Mouse (Mus musculus): ENCODE data around the gene Efna1. TPM values are rescaled to one million over a fixed set of nuclear protein-coding genes. Genes with fewer than 3 reads are reported as not detected.
A peak's percentile ranks its signal among the peaks of the same experiment; 100 is the strongest.

Efna1 gene
- polyA plus RNA-seq, 1 experiment from 2014 or later: 174 TPM

GRCm38 (mm10) chr3:89300071-89300470 is 19.1 kb upstream of the Efna1 start:
- peak overlapping the region; percentile 27 for H3K4me2 ChIP-seq (replicated peaks; ENCODE audit: low read depth, low read length)
- no peak overlapping the region for H3K4me3 ChIP-seq (ENCODE audit: low read depth, low read length)
- H3K4me1 ChIP-seq (ENCODE audit: insufficient read depth, low read depth, low read length): no peaks in the 10 kb centered on the region
- H3K27ac ChIP-seq (ENCODE audit: low read length): no peak overlapping the region
- H3K9me3 ChIP-seq (ENCODE audit: low read length): no peaks in the 10 kb centered on the region
- H3K9ac ChIP-seq (replicated peaks; ENCODE audit: low read depth): no peak overlapping the region
- H3K36me3 ChIP-seq (ENCODE audit: insufficient read depth, low read length): no peaks in the 10 kb centered on the region
- no peak for TF ChIP-seq CTCF (IDR thresholded peaks at IDR 0.05)
- peak; percentile 45; the same call in 1 of the 2 replicates for TF ChIP-seq EP300 (IDR thresholded peaks at IDR 0.05)
- ATAC-seq (peak; percentile 69), DNase-seq (ENCODE audit: low spot score) (peak; percentile 72)
- H3K27me3 ChIP-seq (replicated peaks; ENCODE audit: insufficient read depth, low read length): no peaks in the 10 kb centered on the region
- 23% methylated on average over 1 of the region's 1 CpGs for WGBS

GRCm38 (mm10) chr3:89299499-89299898 is 18.6 kb upstream of the Efna1 start:
- Histone ChIP-seq H3K27me3 (replicated peaks; ENCODE audit: insufficient read depth, low read length) (no peaks in the 10 kb centered on the region), H3K4me3 (ENCODE audit: low read depth, low read length) (peak overlapping the region; percentile 3; the same call in 1 of the 2 replicates), H3K4me1 (ENCODE audit: insufficient read depth, low read depth, low read length) (no peaks in the 10 kb centered on the region), H3K9me3 (ENCODE audit: low read length) (no peaks in the 10 kb centered on the region), H3K27ac (ENCODE audit: low read length) (no peak overlapping the region), H3K9ac (replicated peaks; ENCODE audit: low read depth) (no peak overlapping the region; the same call in 1 of the 2 replicates), H3K36me3 (ENCODE audit: insufficient read depth, low read length) (no peaks in the 10 kb centered on the region), H3K4me2 (replicated peaks; ENCODE audit: low read depth, low read length) (peak overlapping the region; percentile 27)
- TF ChIP-seq EP300 (IDR thresholded peaks at IDR 0.05) (no peak), CTCF (IDR thresholded peaks at IDR 0.05) (peak; percentile 19; the same call in 1 of the 2 replicates)
- DNase-seq (ENCODE audit: low spot score): peak; percentile 39
- ATAC-seq: peak; percentile 44
- 3% methylated on average over 14 of the region's 14 CpGs for WGBS

- no peaks in the 10 kb centered on the region for H3K36me3 ChIP-seq (ENCODE audit: insufficient read depth, low read length)
- no peaks in the 10 kb centered on the region for H3K27me3 ChIP-seq (replicated peaks; ENCODE audit: insufficient read depth, low read length)
- H3K4me1 ChIP-seq (ENCODE audit: insufficient read depth, low read depth, low read length): no peaks in the 10 kb centered on the region
- no peaks in the 10 kb centered on the region for H3K9me3 ChIP-seq (ENCODE audit: low read length)
- TF ChIP-seq CTCF (IDR thresholded peaks at IDR 0.05) (no peak), EP300 (IDR thresholded peaks at IDR 0.05) (no peak)
- ATAC-seq (no peak), DNase-seq (ENCODE audit: low spot score) (no peak)
- H3K4me3 ChIP-seq (ENCODE audit: low read depth, low read length): no peak overlapping the region
- no peak overlapping the region for H3K27ac ChIP-seq (ENCODE audit: low read length)
- H3K4me2 ChIP-seq (replicated peaks; ENCODE audit: low read depth, low read length): 0 out of 2 replicates have a peak overlapping the region, but pooled peaks have one; percentile 27
- no peak overlapping the region for H3K9ac ChIP-seq (replicated peaks; ENCODE audit: low read depth)
- 79% methylated on average over 6 of the region's 6 CpGs for WGBS
These were observed 18.0 kb upstream of the Efna1 start for GRCm38 (mm10) chr3:89298908-89299307.

- no peaks in the 10 kb centered on the region for H3K4me1 ChIP-seq (ENCODE audit: insufficient read depth, low read depth, low read length)
- no peaks in the 10 kb centered on the region for H3K36me3 ChIP-seq (ENCODE audit: insufficient read depth, low read length)
- no peak for TF ChIP-seq CTCF (IDR thresholded peaks at IDR 0.05)
- TF ChIP-seq EP300 (IDR thresholded peaks at IDR 0.05): no peak
- no peaks in the 10 kb centered on the region for H3K27me3 ChIP-seq (replicated peaks; ENCODE audit: insufficient read depth, low read length)
- H3K4me3 ChIP-seq (ENCODE audit: low read depth, low read length): no peak overlapping the region
- H3K9ac ChIP-seq (replicated peaks; ENCODE audit: low read depth): no peak overlapping the region
- ATAC-seq (no peak), DNase-seq (ENCODE audit: low spot score) (peak; percentile 39)
- H3K27ac ChIP-seq (ENCODE audit: low read length): no peak overlapping the region
- H3K4me2 ChIP-seq (replicated peaks; ENCODE audit: low read depth, low read length): no peak overlapping the region
- no peaks in the 10 kb centered on the region for H3K9me3 ChIP-seq (ENCODE audit: low read length)
- 59% methylated on average over 11 of the region's 11 CpGs for WGBS
These were observed 15.9 kb upstream of the Efna1 start for GRCm38 (mm10) chr3:89296761-89297396.

- no peaks in the 10 kb centered on the region for H3K36me3 ChIP-seq (ENCODE audit: insufficient read depth, low read length)
- H3K9ac ChIP-seq (replicated peaks; ENCODE audit: low read depth): no peak overlapping the region
- no peak for DNase-seq (ENCODE audit: low spot score)
- TF ChIP-seq EP300 (IDR thresholded peaks at IDR 0.05) (no peak), CTCF (IDR thresholded peaks at IDR 0.05) (no peak)
- H3K4me1 ChIP-seq (ENCODE audit: insufficient read depth, low read depth, low read length): no peaks in the 10 kb centered on the region
- H3K27me3 ChIP-seq (replicated peaks; ENCODE audit: insufficient read depth, low read length): no peaks in the 10 kb centered on the region
- ATAC-seq: no peak
- H3K4me3 ChIP-seq (ENCODE audit: low read depth, low read length): no peak overlapping the region
- WGBS: 82% methylated on average over 8 of the region's 8 CpGs
- H3K4me2 ChIP-seq (replicated peaks; ENCODE audit: low read depth, low read length): no peak overlapping the region
- H3K9me3 ChIP-seq (ENCODE audit: low read length): no peaks in the 10 kb centered on the region
- H3K27ac ChIP-seq (ENCODE audit: low read length): no peak overlapping the region
These were observed 14.8 kb upstream of the Efna1 start for GRCm38 (mm10) chr3:89295685-89296230.

- no peaks in the 10 kb centered on the region for H3K4me1 ChIP-seq (ENCODE audit: insufficient read depth, low read depth, low read length)
- no peak overlapping the region for H3K4me3 ChIP-seq (ENCODE audit: low read depth, low read length)
- DNase-seq (ENCODE audit: low spot score) (no peak), ATAC-seq (no peak)
- no peaks in the 10 kb centered on the region for H3K36me3 ChIP-seq (ENCODE audit: insufficient read depth, low read length)
- H3K27ac ChIP-seq (ENCODE audit: low read length): no peak overlapping the region
- H3K9me3 ChIP-seq (ENCODE audit: low read length): no peaks in the 10 kb centered on the region
- no peak overlapping the region for H3K4me2 ChIP-seq (replicated peaks; ENCODE audit: low read depth, low read length)
- WGBS: 74% methylated on average over 5 of the region's 5 CpGs
- no peak overlapping the region for H3K9ac ChIP-seq (replicated peaks; ENCODE audit: low read depth)
- no peaks in the 10 kb centered on the region for H3K27me3 ChIP-seq (replicated peaks; ENCODE audit: insufficient read depth, low read length)
- TF ChIP-seq EP300 (IDR thresholded peaks at IDR 0.05) (no peak), CTCF (IDR thresholded peaks at IDR 0.05) (no peak)
These were observed 13.3 kb upstream of the Efna1 start for GRCm38 (mm10) chr3:89294195-89294594.
